Mouse (Mus musculus): ENCODE measurements at regions not wholly inside any gene's neighbourhood (a gene's known extent, or its start where the extent isn't known, plus 50 kb on each side); places are given as distances from the start of the nearest gene placed in this dataset.

- no peak for DNase-seq
Measured at GRCm38 (mm10) chr3:70097813-70098212, 90.4 kb downstream of the Otol1 start.

- no peak for DNase-seq
Measured at GRCm38 (mm10) chr3:70102091-70102490, 94.7 kb downstream of the Otol1 start.

GRCm38 (mm10) chr3:70102593-70103213 lies 95.3 kb downstream of the Otol1 start:
- DNase-seq, result no peak

GRCm38 (mm10) chr3:70103983-70104827 lies 96.8 kb downstream of the Otol1 start:
- DNase-seq, result peak in 1 of 2 experiments; percentile 56

GRCm38 (mm10) chr3:70104828-70105399 lies 97.5 kb downstream of the Otol1 start:
- no peak for DNase-seq

- DNase-seq, result no peak
Measured at GRCm38 (mm10) chr3:70105561-70105960, 98.1 kb downstream of the Otol1 start.

- no peak for DNase-seq
Measured at GRCm38 (mm10) chr3:70106141-70106540, 98.7 kb downstream of the Otol1 start.

GRCm38 (mm10) chr3:70126212-70126611 lies 118.8 kb downstream of the Otol1 start:
- no peak for DNase-seq

GRCm38 (mm10) chr3:70130241-70131029 lies 123.0 kb downstream of the Otol1 start:
- DNase-seq, result no peak

- DNase-seq, result no peak
Measured at GRCm38 (mm10) chr3:70134963-70135362, 127.5 kb downstream of the Otol1 start.

GRCm38 (mm10) chr3:70138488-70138887 lies 131.1 kb downstream of the Otol1 start:
- DNase-seq, result no peak

GRCm38 (mm10) chr3:70138926-70139325 lies 131.5 kb downstream of the Otol1 start:
- no peak for DNase-seq

- no peak for DNase-seq
Measured at GRCm38 (mm10) chr3:70145728-70146127, 138.3 kb downstream of the Otol1 start.

- DNase-seq, result no peak
Measured at GRCm38 (mm10) chr3:70151156-70151555, 143.7 kb downstream of the Otol1 start.

GRCm38 (mm10) chr3:70160043-70160442 lies 152.6 kb downstream of the Otol1 start:
- DNase-seq, result no peak

GRCm38 (mm10) chr3:70171667-70172066 lies 164.3 kb downstream of the Otol1 start:
- no peak for DNase-seq

GRCm38 (mm10) chr3:70176391-70176790 lies 169.0 kb downstream of the Otol1 start:
- no peak for DNase-seq

GRCm38 (mm10) chr3:70181611-70182010 lies 174.2 kb downstream of the Otol1 start:
- no peak for DNase-seq

GRCm38 (mm10) chr3:70190741-70191140 lies 183.3 kb downstream of the Otol1 start:
- DNase-seq, result no peak

GRCm38 (mm10) chr3:70196671-70197070 lies 189.3 kb downstream of the Otol1 start:
- no peak for DNase-seq

GRCm38 (mm10) chr3:70198890-70199289 lies 191.5 kb downstream of the Otol1 start:
- DNase-seq, result no peak

GRCm38 (mm10) chr3:70201334-70201943 lies 194.0 kb downstream of the Otol1 start:
- no peak for DNase-seq

GRCm38 (mm10) chr3:70215195-70215594 lies 207.8 kb downstream of the Otol1 start:
- no peak for DNase-seq
